Mouse (Mus musculus) testis, adult 2 months (tissue): Measurements from ENCODE around the gene Rtel1. TPM values are rescaled to one million over a fixed set of nuclear protein-coding genes. Genes with fewer than 3 reads are reported as not detected.
"Not testable (repeated sequence)": the region's sequence is repeated elsewhere in the genome, so short reads cannot be mapped to it uniquely, and the experiment has no call there.

ENCODE experiments used
- H3K27ac ChIP-seq: fragments of 200-500 bp; 2 replicates; pipeline ENCODE4 v1.5.1; 2012; ENCODE audit warnings: low read depth, low read length; ENCODE audit not compliant: control insufficient read depth, insufficient read depth
- H3K27me3 ChIP-seq: fragments of 200-500 bp; 2 replicates; pipeline ENCODE4 v1.6.1; 2012; ENCODE audit warnings: mild to moderate bottlenecking, low read length, moderate library complexity; ENCODE audit not compliant: control insufficient read depth, insufficient read depth
- H3K36me3 ChIP-seq: fragments of 200-500 bp; 2 replicates; pipeline ENCODE4 v1.6.1; 2012; ENCODE audit warnings: mild to moderate bottlenecking, low read length; ENCODE audit not compliant: control insufficient read depth, insufficient read depth
- H3K4me1 ChIP-seq: fragments of 200-500 bp; 2 replicates; pipeline ENCODE4 v1.6.1; 2012; ENCODE audit warnings: low read length; ENCODE audit not compliant: control insufficient read depth, insufficient read depth
- H3K4me3 ChIP-seq: fragments of 200-500 bp; 2 replicates; pipeline ENCODE4 v1.5.1; 2012; ENCODE audit warnings: low read depth, mild to moderate bottlenecking, low read length, moderate library complexity, mixed read lengths; ENCODE audit not compliant: control insufficient read depth
- CTCF ChIP-seq: fragments of 200-500 bp; IDR thresholded peaks from 2 replicates; pipeline ENCODE4 v1.5.1; 2012; ENCODE audit warnings: low read depth, mild to moderate bottlenecking, inconsistent platforms, low read length, moderate library complexity; ENCODE audit not compliant: control insufficient read depth, insufficient read depth, insufficient replicate concordance
- POLR2A ChIP-seq: fragments of 200-500 bp; IDR thresholded peaks from 2 replicates; pipeline ENCODE4 v1.6.1; 2012; ENCODE audit warnings: low read depth, mild to moderate bottlenecking, inconsistent platforms, low read length, moderate library complexity; ENCODE audit not compliant: control insufficient read depth
- polyA plus RNA-seq: library from polyadenylated mRNA; depleted of rRNA; stranded (reverse); fragments of >200 nt; gene quantifications from 2 replicates; pipeline ENCODE4 v1.2.3, GENCODE M21; 2012

The Rtel1 gene
- polyA plus RNA-seq, 1 experiment, result 71.8 TPM

DNA sequence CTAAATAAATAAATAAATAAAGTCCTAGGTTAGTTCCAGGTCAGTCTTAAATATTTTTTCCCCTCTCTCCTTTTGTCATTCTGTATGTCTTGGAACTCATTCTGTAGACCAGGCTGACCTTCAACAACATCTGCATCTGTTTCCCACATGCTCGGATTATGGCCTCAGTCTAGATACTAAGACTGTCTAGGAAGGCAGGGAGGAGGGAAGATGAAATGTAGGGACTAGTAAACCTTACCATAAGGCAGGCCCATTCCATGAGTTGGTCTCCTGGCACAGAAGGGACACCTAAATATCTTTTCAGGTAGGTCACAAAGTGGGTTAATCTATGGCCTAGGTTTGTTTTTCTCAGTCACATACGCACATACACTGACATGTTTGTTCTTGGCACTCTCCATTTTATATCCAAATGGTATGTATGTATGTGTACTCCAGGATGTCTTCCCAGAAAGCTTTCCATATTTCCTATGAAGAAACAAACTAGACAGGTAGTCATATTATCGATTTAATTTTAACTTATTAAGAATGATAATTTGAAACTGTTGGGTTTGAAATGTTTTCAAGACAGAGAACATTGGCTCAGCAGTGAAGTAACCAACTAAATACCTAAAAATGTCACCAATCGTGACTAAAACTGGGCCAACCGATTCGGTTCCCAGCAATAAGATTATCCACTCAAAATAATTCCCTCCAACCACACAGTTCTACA is 32.8 kb upstream of the Rtel1 start:
- no peaks in the 10 kb centered on the region; the same call in 1 of the 2 replicates for H3K4me1 ChIP-seq
- TF ChIP-seq POLR2A, result no peak
- no peak for TF ChIP-seq CTCF
- H3K27me3 ChIP-seq, result no peaks in the 10 kb centered on the region
- H3K4me3 ChIP-seq, result peak overlapping the region; percentile 90
- H3K27ac ChIP-seq, result peak overlapping the region; percentile 91
- no peaks in the 10 kb centered on the region; the same call in 1 of the 2 replicates for H3K36me3 ChIP-seq

DNA sequence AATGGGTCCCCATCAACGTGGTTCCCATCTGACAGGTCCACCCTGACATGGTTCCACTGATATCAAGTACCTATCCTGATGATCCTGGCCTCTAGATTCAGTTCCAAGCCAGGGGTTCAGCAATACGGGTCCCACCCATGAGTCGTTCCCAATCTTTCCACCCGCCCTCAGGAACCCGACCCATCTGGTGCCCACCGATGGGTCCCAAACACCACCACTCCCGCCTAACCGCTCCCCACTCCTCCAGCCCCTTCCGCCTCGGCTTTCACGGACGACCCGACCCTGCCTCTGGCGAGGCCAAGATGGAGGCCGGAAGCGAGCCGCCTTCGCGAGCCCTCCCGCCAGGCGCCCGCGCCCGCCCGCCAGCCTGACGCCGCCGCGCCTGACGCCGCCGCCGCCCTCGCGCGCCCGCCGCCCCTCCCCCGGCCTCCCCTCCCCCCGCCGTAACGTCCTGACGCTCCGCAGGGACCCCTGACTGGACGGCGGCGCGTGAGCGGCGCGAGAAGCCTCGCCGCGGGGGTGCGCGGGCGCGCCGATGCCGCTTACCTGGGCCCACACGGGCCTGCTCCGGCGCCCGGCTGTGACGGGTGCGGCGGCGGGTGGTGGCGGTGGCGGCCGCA is 32.1 kb upstream of the Rtel1 start:
- Histone ChIP-seq H3K36me3 (no peaks in the 10 kb centered on the region; the same call in 1 of the 2 replicates), H3K4me1 (no peaks in the 10 kb centered on the region; the same call in 1 of the 2 replicates), H3K4me3 (peak overlapping the region; percentile 90), H3K27ac (peak overlapping the region; percentile 91), H3K27me3 (no peaks in the 10 kb centered on the region)
- TF ChIP-seq POLR2A, result peak; percentile 81
- TF ChIP-seq CTCF, result no peak

DNA sequence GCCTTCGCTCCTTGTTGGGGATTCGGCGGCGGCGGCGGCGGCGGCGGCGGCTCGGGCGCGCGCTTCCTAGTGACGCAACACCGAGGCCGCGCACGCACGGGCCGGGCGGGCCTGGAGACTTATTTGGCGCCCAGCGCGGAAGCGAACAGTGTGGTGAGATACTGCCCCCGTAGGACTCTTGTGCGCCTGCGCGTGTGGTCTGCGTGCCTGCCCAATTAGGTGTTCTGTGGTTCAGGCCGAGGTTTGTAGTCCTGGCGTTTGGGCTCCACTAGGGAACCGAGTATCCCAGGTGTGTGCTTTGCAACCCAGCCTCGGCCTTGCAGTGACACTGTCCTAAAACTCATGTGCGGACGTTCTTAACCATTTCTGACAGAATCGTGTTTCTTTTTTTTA is 31.6 kb upstream of the Rtel1 start, which contains the start of gene Gmeb2:
Gene Gmeb2 (minus strand): TSS at position 78 of the 393 bp plus-strand sequence.
- peak within 1 kb of the TSS; percentile 91 for H3K27ac ChIP-seq
- H3K4me1 ChIP-seq, H3K27me3 ChIP-seq, H3K36me3 ChIP-seq: not testable (repeated sequence)
- peak; percentile 54; the same call in 1 of the 2 replicates for TF ChIP-seq POLR2A
- TF ChIP-seq CTCF, result peak; percentile 14; the same call in 1 of the 2 replicates
- peak within 1 kb of the TSS; percentile 90 for H3K4me3 ChIP-seq

DNA sequence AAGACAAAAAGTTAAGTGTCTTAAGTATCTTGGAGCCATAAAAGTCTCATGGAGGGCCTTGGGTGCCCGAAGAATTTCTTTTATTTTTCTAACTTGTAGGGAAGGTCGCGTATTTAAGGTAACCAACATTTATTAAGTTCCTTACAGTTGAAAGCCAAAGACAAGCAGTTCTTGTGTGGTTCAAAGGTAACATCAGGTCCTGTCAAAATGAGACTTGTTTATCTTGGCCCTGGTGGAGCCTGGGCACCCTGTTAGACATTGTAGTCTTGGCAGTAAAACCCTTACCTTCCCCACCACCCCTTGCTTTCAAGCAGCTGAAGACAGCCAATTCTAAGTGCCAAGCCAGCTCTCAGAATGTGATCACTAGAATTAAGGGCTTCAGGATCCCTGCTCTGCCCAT is 30.8 kb upstream of the Rtel1 start:
- TF ChIP-seq CTCF (no peak), POLR2A (no peak)
- H3K27ac ChIP-seq, result no peak overlapping the region
- H3K36me3 ChIP-seq, result no peaks in the 10 kb centered on the region; the same call in 1 of the 2 replicates
- H3K4me3 ChIP-seq, result no peak overlapping the region
- no peaks in the 10 kb centered on the region; the same call in 1 of the 2 replicates for H3K4me1 ChIP-seq
- H3K27me3 ChIP-seq, result no peaks in the 10 kb centered on the region

DNA sequence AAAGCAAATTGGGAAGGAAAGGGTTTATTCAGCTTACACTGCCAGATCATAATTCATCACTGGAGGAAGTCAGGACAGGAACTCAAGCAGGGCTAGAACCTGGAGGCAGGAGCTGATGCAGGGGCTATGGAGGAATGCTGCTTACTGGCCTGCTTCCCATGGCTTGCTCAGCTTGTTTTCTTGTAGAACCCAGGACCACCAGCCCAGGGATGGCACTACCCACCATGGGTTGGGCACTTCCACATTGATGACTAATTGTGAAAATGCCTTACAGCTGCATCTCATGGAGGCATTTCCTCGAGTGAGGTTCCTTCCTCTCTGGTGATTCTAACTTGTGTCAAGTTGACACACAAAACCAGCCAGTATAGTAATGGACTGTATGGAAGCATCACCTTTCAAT is 28.6 kb upstream of the Rtel1 start:
- no peaks in the 10 kb centered on the region; the same call in 1 of the 2 replicates for H3K36me3 ChIP-seq
- no peak for TF ChIP-seq CTCF
- TF ChIP-seq POLR2A, result no peak
- H3K27me3 ChIP-seq, result no peaks in the 10 kb centered on the region
- H3K4me1 ChIP-seq, result no peaks in the 10 kb centered on the region; the same call in 1 of the 2 replicates
- H3K4me3 ChIP-seq, result no peak overlapping the region
- no peak overlapping the region for H3K27ac ChIP-seq

DNA sequence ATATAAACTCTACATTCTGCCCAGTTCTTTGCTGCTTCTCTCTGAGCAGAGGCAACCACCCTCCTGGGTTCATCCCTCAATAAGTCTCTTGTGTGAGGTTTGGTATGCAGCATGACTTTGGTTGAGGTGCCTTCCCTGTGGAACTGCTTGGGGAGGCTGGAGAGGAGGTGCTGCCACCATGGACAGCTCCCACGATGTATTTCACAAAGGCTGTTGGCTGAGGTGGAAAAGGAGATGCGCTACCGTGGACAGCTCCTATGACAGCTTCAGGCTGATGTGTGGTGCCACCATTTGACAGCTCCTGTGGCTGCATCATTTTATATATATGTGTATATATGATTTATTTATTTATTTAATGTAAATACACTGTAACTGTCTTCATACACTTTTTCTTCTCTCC is 17.5 kb upstream of the Rtel1 start:
- Histone ChIP-seq H3K4me3 (no peak overlapping the region; the same call in 1 of the 2 replicates), H3K27ac (no peak overlapping the region), H3K27me3 (no peaks in the 10 kb centered on the region), H3K4me1 (peaks cover 5% of the 10 kb centered on the region), H3K36me3 (no peaks in the 10 kb centered on the region)
- TF ChIP-seq POLR2A (no peak), CTCF (no peak)

DNA sequence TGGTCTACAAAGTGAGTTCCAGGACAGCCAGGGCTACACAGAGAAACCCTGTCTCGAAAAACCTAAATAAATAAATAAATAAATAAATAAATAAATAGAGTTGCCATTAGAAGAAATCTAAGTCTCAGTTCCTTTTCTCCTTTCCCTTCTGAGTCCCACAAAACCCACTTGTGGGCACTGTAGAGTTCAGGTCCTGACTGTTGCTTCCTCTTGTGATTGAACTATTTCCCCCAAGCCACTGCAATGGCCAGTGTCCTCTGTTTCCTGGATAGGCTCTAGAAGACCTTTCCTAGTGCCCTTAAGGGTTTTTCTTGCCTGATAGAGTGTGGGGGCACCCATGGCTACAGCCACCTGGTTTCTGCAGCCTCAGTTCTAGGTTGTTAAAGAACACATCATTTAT is 14.6 kb upstream of the Rtel1 start:
- TF ChIP-seq CTCF (no peak), POLR2A (no peak)
- no peaks in the 10 kb centered on the region for H3K27me3 ChIP-seq
- no peaks in the 10 kb centered on the region for H3K36me3 ChIP-seq
- H3K4me3 ChIP-seq, result no peak overlapping the region
- H3K27ac ChIP-seq, result no peak overlapping the region
- peaks cover 13% of the 10 kb centered on the region for H3K4me1 ChIP-seq
